8 mouse cellular contexts compared by ENCODE assay signal in the genomic region with DNA sequence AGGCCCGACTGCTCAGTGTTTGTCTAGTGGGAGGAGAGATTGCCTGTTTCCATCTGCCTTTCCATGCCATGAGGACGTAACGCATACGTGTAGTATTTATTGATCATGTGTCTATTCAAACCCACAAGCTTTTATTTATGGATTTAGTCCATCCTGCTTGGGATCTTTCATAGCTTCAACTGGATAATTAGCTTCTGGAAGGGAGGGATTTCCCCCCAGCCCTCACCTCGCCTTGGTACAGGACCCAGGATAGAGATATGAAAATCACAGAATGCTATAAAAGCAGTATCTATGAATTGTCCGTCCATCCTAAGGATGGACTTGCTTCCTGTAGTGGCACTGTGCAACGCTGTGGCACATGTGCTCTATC. TPM values are rescaled to one million over a fixed set of nuclear protein-coding genes. Genes with fewer than 3 reads are reported as not detected.
DNase-seq lines count a peak whose midpoint lies in the region; ATAC-seq and TF ChIP-seq lines count a peak whose summit lies in the region.

No protein-coding gene starts in this region.

- peaks cover 7% of the 10 kb centered on the region for H3K36me3 ChIP-seq in megakaryocyte, embryonic 14.5 days (replicated peaks; ENCODE audit: low read length)
- H3K36me3 ChIP-seq in limb, embryonic 13.5 days = peaks cover 9% of the 10 kb centered on the region
- H3K36me3 ChIP-seq in stomach, embryonic 14.5 days (ENCODE audit: control insufficient read depth, insufficient read depth, low read length) = no peaks in the 10 kb centered on the region

- H3K27me3 ChIP-seq in cerebellum, adult 2 months (ENCODE audit: control insufficient read depth, insufficient read depth, low read length) = no peaks in the 10 kb centered on the region
- no peaks in the 10 kb centered on the region for H3K27me3 ChIP-seq in megakaryocyte, embryonic 14.5 days (replicated peaks)
- no peaks in the 10 kb centered on the region for H3K27me3 ChIP-seq in limb, embryonic 13.5 days
- no peaks in the 10 kb centered on the region for H3K27me3 ChIP-seq in stomach, embryonic 14.5 days (ENCODE audit: control insufficient read depth, insufficient read depth, low read length)

- no peak overlapping the region for H3K27ac ChIP-seq in cerebellum, adult 2 months (ENCODE audit: insufficient read depth, low read length)
- H3K27ac ChIP-seq in limb, embryonic 13.5 days = peak overlapping the region; percentile 95; the same call in 1 of the 2 replicates
- H3K27ac ChIP-seq in stomach, embryonic 14.5 days (ENCODE audit: low read length) = peak overlapping the region; percentile 95

- H3K4me2 ChIP-seq in limb, embryonic 13.5 days (replicated peaks) = peak overlapping the region; percentile 77
- H3K4me2 ChIP-seq in stomach, embryonic 14.5 days (replicated peaks; ENCODE audit: low read depth, low read length) = peak overlapping the region; percentile 74

- DNase-seq in cerebellum, adult 2 months = no peak
- DNase-seq in cerebellum, postnatal 14 days = no peak
- no peak for DNase-seq in thymus, postnatal 36 days

- peak overlapping the region; percentile 96 for H3K9ac ChIP-seq in limb, embryonic 13.5 days
- peak overlapping the region; percentile 87; the same call in 1 of the 2 replicates for H3K9ac ChIP-seq in stomach, embryonic 14.5 days (replicated peaks; ENCODE audit: low read depth, low read length)

- WGBS in cerebellum, adult 2 months = 25% methylated on average over 7 of the region's 7 CpGs
- WGBS in limb, embryonic 13.5 days = 53% methylated on average over 7 of the region's 7 CpGs
- WGBS in stomach, embryonic 14.5 days = 39% methylated on average over 7 of the region's 7 CpGs

- peaks cover 2% of the 10 kb centered on the region; the same call in 1 of the 2 replicates for H3K4me1 ChIP-seq in cerebellum, adult 2 months (ENCODE audit: control insufficient read depth, insufficient read depth, low read length)
- peaks cover 72% of the 10 kb centered on the region for H3K4me1 ChIP-seq in megakaryocyte, embryonic 14.5 days
- peaks cover 22% of the 10 kb centered on the region for H3K4me1 ChIP-seq in limb, embryonic 13.5 days
- H3K4me1 ChIP-seq in stomach, embryonic 14.5 days (ENCODE audit: control insufficient read depth, insufficient read depth, low read length) = peaks cover 8% of the 10 kb centered on the region; the same call in 1 of the 2 replicates

- ATAC-seq in cerebellum, adult (ENCODE audit: insufficient number of reproducible peaks, low FRiP score, low TSS enrichment) = no peak
- ATAC-seq in megakaryocyte, adult 5-6 weeks (ENCODE audit: poor library complexity, severe bottlenecking) = no peak
- ATAC-seq in limb, embryonic 13.5 days (ENCODE audit: low FRiP score, low read depth) = no peak
- ATAC-seq in stomach, embryonic 14.5 days (ENCODE audit: insufficient number of reproducible peaks, insufficient read depth, low FRiP score, low read depth) = no peak

- peak overlapping the region; percentile 73 for H3K4me3 ChIP-seq in cerebellum, adult 2 months (replicated peaks; ENCODE audit: insufficient read depth, low read depth, low read length)
- H3K4me3 ChIP-seq in megakaryocyte, embryonic 14.5 days (replicated peaks) = peak overlapping the region; percentile 98
- H3K4me3 ChIP-seq in limb, embryonic 13.5 days = peak overlapping the region; percentile 95
- H3K4me3 ChIP-seq in stomach, embryonic 14.5 days (ENCODE audit: low read depth, low read length) = peak overlapping the region; percentile 93

- H3K9me3 ChIP-seq in megakaryocyte, embryonic 14.5 days = no peaks in the 10 kb centered on the region
- no peaks in the 10 kb centered on the region for H3K9me3 ChIP-seq in limb, embryonic 13.5 days
- H3K9me3 ChIP-seq in stomach, embryonic 14.5 days (ENCODE audit: control insufficient read depth, low read depth, low read length) = no peaks in the 10 kb centered on the region

- no peak for TF ChIP-seq POLR2A in cerebellum, adult 2 months (IDR thresholded peaks at IDR 0.05; ENCODE audit: borderline replicate concordance, insufficient read depth, low read length)

- no peak for TF ChIP-seq CTCF in cerebellum, adult 2 months (IDR thresholded peaks at IDR 0.05; ENCODE audit: borderline replicate concordance, insufficient read depth, low read depth, low read length)

RNA-seq across cellular contexts. Expression of a gene that starts 0.6 kb away (rescaled TPM):
- polyA plus RNA-seq in cerebellum, adult 2 months (2012; rRNA removed) = 18.8 and 19.3 TPM in 2 replicates
- 1.1 and 1.3 TPM in 2 replicates for polyA plus RNA-seq in megakaryocyte, embryonic 14.5 days (2012; ENCODE audit: insufficient read depth, low replicate concordance)
- total RNA-seq in megakaryocyte, adult 5-6 weeks (2015) = 16.4 and 17.2 TPM in 2 replicates
- total RNA-seq in megakaryocyte, adult 5-6 weeks (2017) = 6.1 and 10.0 TPM in 2 replicates
- 5.3 and 5.4 TPM in 2 replicates for polyA plus RNA-seq in limb, embryonic 13.5 days (2015; fragmentation: Nextera tagmentation; extraction: Ambion mirVana)
- 8.1 and 9.3 TPM in 2 replicates for polyA plus RNA-seq in stomach, embryonic 14.5 days (2014; fragmentation: Nextera tagmentation; extraction: Ambion mirVana)
